Mouse (Mus musculus): ENCODE data around the gene Hnrnpd.
A peak's percentile ranks its signal among the peaks of the same experiment; 100 is the strongest.

The Hnrnpd gene

DNA sequence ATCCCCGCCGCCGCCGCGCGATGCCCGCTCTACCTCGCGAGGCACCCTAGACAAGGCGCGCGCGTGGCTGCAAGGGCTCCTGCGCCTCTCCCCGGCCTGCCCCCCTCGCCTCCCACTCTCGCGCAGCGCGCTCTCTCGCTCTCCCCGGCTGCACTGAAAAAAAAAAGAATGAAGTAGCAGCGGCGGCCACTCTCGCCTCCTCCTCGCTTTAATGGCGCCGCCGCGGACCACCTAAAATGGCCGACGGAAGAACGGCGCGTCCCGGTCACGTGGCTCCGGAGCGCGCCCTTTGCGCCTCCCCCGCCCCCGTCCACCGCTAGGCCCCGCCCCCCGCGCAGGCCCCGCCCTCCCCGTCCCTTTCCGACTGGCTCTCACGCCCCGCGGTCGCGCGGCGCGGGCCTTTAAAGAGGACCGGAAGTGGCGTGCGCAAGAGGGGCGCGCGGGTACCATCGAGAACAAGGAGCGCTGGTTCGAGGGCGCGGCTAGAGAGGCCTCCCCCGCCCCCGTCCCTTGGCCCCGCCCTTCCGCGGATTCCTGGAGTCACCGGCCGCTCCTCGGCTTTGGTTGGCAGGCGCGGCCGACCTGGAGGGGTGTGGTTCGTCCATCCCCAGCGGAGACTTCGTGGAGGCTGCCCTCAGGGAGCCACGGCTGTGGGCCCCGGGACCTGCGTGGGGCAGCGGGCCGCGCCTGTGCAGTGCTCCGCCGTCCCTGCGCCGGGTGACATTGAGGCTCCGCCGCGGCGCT, at the start of gene Hnrnpd, which contains the start of gene 4930524J08Rik:
TSS of gene Hnrnpd (minus strand) at position 240 of the 744 bp plus-strand sequence.
TSS of gene 4930524J08Rik (plus strand) at position 363 of the 744 bp plus-strand sequence.
- DNase-seq (ENCODE audit: low spot score): peak; percentile 97

DNA sequence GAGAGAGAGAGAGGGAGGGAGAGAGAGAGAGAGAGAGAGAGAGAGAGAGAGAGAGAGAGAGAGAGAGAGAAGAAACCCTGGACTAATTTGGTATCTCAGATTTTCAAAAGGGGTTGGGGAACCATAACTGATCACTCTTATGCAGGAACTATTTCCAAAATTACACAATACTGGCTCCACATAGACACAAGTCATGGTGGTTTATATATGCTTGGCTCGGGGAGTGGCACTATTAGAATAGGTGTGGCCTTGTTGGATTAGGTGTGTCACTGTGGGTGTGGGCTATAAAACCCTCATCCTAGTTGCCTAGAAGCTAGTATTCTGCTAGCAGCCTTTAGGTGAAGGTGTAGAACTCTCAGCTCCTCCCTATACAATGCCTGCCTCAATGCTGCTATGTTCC, 46.1 kb upstream of the Hnrnpd start:
- no peak for DNase-seq (ENCODE audit: low spot score)

DNA sequence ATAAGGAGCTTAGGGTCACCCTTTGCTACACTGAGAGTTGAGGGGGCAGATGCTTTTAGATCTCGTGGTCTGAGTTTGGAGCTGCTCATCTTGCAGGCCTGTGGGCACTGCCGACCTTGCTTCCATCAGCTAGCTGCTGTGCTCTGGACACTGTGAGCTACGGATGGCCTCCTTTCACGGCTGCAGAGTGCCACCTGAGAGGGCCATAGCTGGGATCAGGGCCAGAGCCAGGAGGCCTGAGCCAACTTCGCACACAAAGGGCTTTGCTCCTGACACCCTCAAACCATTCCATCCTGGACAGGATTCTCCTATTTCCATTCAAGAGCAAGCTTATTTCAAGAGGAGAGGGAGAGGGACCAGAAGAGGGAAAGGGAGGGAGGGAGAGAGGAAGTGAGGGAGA, 45.7 kb upstream of the Hnrnpd start:
- no peak for DNase-seq (ENCODE audit: low spot score)

DNA sequence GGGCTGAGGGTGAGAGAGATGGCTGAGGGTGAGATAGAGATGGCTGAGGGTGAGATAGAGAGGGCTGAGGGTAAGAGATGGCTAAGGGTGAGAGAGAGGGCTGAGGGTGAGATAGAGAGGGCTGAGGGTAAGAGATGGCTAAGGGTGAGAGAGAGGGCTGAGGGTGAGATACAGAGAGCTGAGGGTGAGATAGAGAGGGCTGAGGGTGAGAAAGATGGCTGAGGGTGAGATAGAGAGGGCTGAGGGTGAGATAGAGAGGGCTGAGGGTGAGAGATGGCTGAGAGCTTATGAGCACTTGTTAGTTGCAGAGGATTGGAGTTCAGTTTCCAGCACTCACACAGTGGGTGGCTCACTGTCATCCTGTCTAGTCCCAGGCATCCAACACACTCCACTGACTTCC, 41.4 kb upstream of the Hnrnpd start:
- no peak for DNase-seq (ENCODE audit: low spot score)

DNA sequence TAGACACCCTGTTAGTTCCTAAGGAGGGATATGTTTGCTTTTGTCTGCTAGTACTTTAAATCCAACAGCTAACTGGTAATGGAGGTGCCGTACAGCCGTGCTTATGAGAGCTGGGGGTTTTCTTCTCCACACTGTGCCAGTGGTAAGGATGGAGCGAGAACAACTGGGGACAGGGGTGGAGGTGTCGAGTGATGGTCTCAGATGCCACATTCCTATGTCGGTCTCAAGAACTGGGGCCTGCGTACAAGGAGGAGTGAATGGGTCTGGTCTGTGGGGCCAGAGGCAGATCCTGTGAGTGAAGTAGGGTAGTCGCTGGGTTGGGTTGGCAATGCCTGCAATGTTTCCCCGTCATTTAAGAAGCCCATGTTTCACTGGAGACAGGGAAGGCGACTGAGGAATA, 33.9 kb upstream of the Hnrnpd start:
- no peak for DNase-seq (ENCODE audit: low spot score)

GRCm38 (mm10) chr5:100008485-100008884, 29.7 kb upstream of the Hnrnpd start:
- DNase-seq (ENCODE audit: low spot score): no peak

DNA sequence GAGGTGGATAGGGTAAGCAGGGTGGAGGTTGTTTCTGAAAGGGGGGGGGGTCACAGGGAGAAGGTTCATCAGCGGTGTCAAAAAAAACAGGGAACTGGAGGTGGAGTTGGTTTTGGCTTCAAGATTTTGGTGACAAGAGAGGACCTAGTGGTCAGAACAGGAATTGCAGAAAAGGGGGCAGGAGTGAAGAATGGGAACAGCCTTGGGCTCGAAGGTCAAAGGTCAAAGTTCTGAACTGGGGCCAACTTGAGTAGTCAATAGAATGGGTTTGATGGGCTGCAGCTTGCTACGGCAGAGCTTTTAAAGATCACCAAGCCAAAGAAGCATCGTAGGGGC, 28.3 kb upstream of the Hnrnpd start:
- no peak for DNase-seq (ENCODE audit: low spot score)

DNA sequence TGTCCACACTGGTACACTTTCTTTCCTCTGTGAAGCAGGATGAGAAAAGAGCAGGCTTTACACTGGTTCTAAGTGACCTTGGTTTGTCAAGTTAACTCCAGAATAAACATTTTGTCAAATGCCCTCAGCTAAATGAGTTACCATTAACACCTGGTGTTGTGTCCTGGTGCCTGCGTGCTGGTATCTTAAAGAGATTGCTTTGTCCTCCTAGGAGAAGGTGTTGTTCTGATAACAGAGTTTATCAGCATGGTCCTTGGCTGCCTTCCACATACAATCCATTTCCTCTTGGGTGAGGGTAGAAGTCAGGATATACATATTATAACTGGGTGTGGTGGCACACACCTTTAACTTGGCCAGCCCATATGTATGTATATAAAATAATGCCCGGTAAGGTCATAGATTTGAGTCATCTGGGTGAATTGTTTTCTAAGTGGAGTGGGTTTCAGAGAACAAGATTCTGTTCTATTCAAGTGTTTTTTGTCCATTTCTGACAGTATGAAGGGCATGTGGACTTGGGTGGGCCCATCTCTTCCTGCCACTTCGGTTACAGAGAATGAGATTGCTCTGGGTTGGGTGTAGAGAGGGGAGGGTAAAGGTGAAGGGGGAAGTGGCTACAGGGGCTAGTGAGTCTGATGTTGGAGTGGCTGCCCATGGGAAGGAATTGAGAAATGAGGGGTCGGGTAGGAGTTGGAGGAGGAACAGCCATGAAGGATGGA, 27.7 kb upstream of the Hnrnpd start:
- no peak for DNase-seq (ENCODE audit: low spot score)

- DNase-seq (ENCODE audit: low spot score): no peak
Observed at GRCm38 (mm10) chr5:100005896-100006295, 27.2 kb upstream of the Hnrnpd start.

GRCm38 (mm10) chr5:100005431-100005830, 26.7 kb upstream of the Hnrnpd start:
- DNase-seq (ENCODE audit: low spot score): no peak

GRCm38 (mm10) chr5:100003895-100004294, 25.2 kb upstream of the Hnrnpd start:
- no peak for DNase-seq (ENCODE audit: low spot score)

DNA sequence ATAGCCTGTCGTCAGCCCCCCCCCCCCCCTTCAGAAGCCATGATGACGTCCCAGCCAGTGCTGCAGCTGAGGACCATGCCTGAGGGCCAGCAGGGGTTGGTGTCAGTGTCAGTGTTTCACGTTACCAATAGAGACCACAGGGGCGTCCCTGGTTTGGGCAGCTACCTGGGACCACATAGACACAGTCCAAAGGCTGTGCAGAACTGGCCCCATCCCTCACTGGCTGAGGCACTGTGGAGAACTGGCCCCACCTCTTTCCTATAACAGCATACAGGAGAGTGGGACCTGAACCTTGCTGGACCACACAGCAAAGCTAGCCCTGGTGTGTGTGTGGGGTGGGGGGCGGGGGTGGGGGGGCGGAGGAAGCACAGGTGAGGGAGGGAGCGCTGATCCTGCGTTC, 21.8 kb upstream of the Hnrnpd start:
- DNase-seq (ENCODE audit: low spot score): no peak

DNA sequence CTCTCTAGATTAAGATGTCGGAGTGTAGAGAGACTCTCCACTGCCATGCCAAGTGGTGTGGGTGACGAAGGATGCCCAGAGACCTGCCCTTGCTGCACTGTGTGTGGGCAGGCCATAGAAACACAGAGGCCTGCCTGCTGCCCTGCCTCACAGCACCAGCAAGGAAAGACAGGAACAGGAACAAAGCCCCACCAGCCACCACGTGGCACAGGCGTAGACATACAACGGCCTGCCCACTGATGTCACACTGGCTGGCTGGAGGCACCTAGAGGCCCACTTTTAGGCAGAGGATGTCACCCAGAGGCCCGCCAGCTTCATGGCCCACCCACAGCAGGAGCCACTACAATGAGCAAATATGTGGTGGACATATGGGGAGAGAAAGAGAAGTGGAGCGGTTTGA, 21.3 kb upstream of the Hnrnpd start:
- no peak for DNase-seq (ENCODE audit: low spot score)

GRCm38 (mm10) chr5:99994680-99995079, 15.9 kb upstream of the Hnrnpd start:
- DNase-seq (ENCODE audit: low spot score): no peak

GRCm38 (mm10) chr5:99994166-99994565, 15.4 kb upstream of the Hnrnpd start:
- DNase-seq (ENCODE audit: low spot score): peak; percentile 84

DNA sequence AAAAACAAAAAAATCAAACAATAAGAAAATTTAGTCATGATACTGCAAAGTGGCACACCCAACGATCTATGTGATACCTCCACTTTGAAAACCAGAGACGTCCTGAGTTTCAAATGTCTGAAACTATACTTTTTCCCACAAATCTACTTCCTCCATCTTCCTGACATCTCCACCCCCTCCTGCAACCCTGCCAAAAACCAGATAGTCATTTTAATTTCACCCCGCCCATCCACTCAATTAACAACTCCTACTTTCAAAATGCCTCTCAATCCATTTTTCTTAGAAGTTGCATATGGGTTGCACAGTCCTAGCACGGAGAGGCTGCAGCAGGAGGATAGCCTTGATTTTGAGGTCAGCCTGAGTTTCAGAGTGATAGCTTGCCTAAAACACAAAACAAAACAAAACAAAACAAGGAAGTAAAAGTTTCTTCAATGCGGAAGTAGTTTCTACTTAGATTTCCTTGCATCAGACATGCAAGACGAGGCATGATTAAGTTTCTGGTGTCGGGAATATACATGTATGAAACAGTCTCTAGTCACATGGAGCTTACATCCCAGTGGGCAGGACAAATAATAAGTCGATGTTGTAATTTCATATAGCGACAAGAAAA, 4.8 kb upstream of the Hnrnpd start:
- DNase-seq (ENCODE audit: low spot score): no peak

DNA sequence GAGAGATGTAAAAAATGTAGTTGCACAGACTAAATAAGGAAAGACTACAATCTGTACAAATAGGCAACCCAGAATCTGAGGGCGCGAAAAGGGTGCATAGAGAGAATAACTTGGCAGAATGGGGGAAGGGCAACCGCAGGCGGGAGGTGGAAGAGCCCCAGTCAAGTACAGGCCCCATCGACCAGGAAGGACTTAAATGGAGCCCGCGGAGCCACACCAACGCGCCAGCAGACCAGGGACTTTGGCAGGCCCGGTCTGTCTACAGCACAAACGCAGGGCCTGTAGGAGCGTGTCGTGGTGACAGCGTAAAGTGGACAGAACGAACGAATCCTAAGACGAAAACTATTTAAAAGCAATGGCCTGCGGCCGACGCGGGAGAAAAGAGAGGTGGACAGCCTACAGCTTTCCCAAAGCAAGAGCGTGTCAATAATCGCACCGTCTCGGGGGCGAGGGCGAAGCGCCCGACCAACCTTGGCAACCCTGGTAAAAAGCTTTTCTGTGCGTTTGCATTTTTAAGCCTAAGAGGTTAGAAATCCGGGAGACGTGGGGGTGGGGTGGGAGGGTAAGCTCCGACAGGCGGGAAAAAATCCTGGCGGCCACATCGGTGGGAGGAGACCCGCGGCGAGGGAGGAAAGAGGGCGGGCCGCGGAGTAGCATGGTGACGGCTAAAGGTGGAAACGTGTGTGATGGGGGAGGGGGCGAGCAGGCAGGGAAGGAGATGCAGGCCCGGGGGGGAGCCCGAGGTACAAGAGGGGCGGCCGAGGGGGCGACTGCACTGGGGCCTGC, 1.0 kb downstream of the Hnrnpd start:
- DNase-seq (ENCODE audit: low spot score): peak; percentile 77

GRCm38 (mm10) chr5:99976334-99976955, 2.3 kb downstream of the Hnrnpd start:
- peak; percentile 30 for DNase-seq (ENCODE audit: low spot score)

GRCm38 (mm10) chr5:99975776-99976175, 3.0 kb downstream of the Hnrnpd start:
- DNase-seq (ENCODE audit: low spot score): no peak

DNA sequence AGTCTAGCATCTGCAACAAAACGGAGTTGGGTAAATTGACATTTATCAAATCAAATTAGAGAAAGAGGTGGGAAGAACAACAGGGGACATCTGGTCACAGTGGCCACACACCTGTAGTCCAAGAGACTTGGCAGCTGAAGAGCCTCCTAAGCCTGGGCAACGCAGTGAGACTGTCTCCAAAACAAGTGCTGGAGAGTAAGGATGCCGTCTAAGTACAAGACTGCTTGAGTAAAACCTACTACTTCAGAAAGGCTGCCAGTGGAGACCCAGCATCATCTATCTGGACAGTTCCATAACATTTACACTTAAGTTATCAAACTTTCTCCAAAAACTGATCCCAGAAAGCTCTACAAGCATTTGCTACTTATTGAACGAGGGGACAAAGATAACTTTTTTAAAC, 3.7 kb downstream of the Hnrnpd start:
- no peak for DNase-seq (ENCODE audit: low spot score)

- DNase-seq (ENCODE audit: low spot score): no peak
Observed at GRCm38 (mm10) chr5:99973941-99974340, 4.8 kb downstream of the Hnrnpd start.

DNA sequence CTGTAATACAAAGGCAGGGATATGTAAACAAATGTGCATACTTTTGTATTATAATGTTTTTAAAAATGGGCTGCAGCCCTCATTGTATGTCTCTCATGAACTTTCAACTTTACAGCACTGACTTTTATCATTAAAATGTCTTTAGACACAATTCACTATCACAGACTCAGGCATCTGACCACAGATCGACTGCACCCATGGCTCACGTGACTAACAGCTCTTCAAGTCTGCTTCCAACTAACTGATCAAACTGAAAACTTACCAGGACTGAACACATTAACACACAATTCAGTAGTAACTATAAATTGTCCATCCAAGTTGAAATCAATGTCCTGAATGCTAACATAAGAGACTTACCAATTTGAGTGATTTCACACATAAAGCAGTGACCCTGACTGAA, 18.8 kb downstream of the Hnrnpd start:
- DNase-seq (ENCODE audit: low spot score): no peak
